Mouse (Mus musculus) heart, adult 10 weeks (tissue): ENCODE results near the gene Cyp46a1. TPM values are rescaled to one million over a fixed set of nuclear protein-coding genes. Genes with fewer than 3 reads are reported as not detected.

Experiments
- polyA plus RNA-seq: library from polyadenylated mRNA; stranded (reverse); fragments of 350-450 nt; fragmentation: Illumina TruSeq; extraction: RNeasy Lipid Tissue Mini Kit (QIAGEN cat#74804); gene quantifications from one replicate; pipeline ENCODE4 v1.2.3, GENCODE M21; 2014; ENCODE audit warnings: low read depth, low replicate concordance

Gene Cyp46a1
- 0.94 TPM for polyA plus RNA-seq

DNA sequence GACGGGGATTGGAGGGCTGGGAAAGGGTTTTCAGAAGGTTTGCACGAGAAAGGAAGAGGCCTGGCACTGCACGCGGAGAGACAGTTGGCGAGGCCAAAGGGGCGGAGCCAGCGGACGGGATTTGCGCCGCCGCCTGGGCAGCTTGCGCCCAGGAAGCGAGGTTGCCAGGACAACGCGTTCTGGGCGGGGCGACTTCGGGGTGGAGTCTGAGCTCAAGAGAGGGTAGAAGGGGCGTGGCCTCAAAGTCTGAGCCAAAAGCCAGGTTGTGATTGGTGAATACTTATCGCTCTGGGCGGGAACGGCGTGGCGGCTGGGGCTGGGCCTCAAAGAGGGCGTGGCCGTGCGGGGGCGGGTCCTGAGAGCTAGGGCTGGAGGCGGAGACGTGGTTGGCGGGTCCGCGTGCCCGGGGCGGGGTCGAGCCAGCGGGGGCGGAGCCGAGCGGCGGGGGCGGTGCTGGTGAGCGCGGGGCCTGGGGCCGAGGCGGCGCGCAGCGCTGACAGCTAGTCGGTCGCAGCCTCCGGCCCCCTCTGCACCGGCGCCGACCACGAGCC, at the start of gene Cyp46a1:
TSS of gene Cyp46a1 (plus strand) at position 487 of the 551 bp plus-strand sequence.

DNA sequence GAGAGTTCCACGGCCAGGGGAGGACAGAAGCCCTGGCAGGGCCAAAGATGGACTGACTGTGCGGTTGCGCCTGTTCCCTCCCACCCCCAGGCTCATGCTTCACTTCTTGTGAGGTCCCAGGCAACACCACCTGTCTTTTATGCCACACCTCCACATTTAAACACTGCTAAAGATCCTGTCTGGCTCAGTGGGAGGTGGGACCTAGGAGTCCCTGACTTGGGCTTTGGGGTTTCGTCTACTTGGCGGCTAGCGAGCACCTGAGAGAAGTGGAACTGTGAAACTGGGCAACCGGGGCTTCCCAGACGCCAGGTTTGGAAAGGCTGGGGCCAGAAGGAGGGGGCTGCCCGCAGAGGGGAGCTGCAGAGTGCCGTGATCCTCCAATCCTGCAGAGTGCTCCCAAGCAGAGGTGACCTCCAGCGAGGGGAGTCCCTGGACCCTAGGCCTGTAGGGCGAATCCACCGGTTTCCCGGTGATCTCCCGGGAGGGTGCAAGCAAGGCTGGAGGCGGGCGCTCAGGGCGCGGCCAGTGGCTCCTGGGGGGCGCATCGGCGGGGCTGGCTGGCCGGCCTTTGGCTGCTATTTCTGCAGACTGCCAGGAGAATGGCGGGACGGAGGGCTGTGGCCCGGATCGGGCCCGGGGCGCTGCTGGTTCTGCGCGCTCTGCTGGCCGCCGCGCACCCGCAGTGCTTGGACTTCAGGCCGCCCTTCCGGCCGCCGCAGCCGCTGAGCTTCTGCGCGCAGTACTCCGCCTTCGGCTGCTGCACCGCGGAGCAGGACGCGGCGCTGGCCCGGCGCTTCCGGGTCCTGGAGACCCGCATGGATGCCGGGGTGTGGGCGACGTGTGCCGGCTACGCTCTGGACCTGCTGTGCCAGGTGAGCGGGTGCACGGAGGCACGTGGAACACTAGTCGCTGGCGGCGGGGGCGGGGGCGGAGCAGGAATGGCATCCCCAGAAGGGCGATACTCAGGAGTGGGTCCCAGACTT, 28.1 kb upstream of the Cyp46a1 start, which contains the start of gene Hhipl1:
TSS of gene Hhipl1 (plus strand) at position 459 of the 983 bp plus-strand sequence.

GRCm38 (mm10) chr12:108370596-108371428, 36.6 kb downstream of the Cyp46a1 start, which contains the start of gene Eml1:
TSS of gene Eml1 (plus strand) at chr12:108370957.

Other genes with a start within 250 kb of the Cyp46a1 start
- 102 TPM for gene Setd3, start 155.1 kb upstream of the Cyp46a1 start, polyA plus RNA-seq
- gene Ccnk, start 154.8 kb upstream of the Cyp46a1 start, polyA plus RNA-seq, result 25.7 TPM
- gene Ccdc85c, start 59.0 kb upstream of the Cyp46a1 start, polyA plus RNA-seq, result 21.0 TPM
- 0.99 TPM for gene Hhipl1, start 28.1 kb upstream of the Cyp46a1 start, polyA plus RNA-seq
- gene Eml1, start 36.6 kb downstream of the Cyp46a1 start, polyA plus RNA-seq, result 77.8 TPM
- gene Evl, start 220.3 kb downstream of the Cyp46a1 start, polyA plus RNA-seq, result 25.7 TPM